Mouse (Mus musculus): ENCODE results near the gene Tmtc2. TPM values are rescaled to one million over a fixed set of nuclear protein-coding genes. Genes with fewer than 3 reads are reported as not detected.
"Not testable (repeated sequence)": the region's sequence is repeated elsewhere in the genome, so short reads cannot be mapped to it uniquely, and the experiment has no call there.

The Tmtc2 gene
- polyA plus RNA-seq, 1 experiment from 2014 or later = 9.0 TPM

DNA sequence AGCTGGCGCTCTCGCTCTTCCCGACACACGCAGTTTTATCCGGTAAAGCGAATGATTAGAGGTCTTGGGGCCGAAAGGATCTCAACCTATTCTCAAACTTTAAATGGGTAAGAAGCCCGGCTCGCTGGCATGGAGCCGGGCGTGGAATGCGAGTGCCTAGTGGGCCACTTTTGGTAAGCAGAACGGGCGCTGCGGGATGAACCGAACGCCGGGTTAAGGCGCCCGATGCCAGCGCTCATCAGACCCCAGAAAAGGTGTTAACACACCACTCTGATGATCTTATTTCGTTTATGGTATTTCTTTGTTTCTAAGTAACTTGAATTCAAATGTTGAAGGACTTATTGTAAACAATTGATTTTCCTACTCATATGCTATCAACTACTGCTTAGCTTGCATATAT lies 336.0 kb downstream of the Tmtc2 start:
- not testable (repeated sequence) for H3K27me3 ChIP-seq; H3K36me3 ChIP-seq; ATAC-seq (ENCODE audit: low read depth); H3K9ac ChIP-seq; H3K27ac ChIP-seq (replicated peaks); H3K9me3 ChIP-seq; H3K4me2 ChIP-seq; H3K4me3 ChIP-seq; H3K4me1 ChIP-seq (replicated peaks)
- WGBS = 82% methylated on average over 22 of the region's 22 CpGs

- H3K4me3 ChIP-seq = no peak overlapping the region
- no peak overlapping the region for H3K9ac ChIP-seq
- ATAC-seq (ENCODE audit: low read depth) = no peak
- H3K27me3 ChIP-seq = no peaks in the 10 kb centered on the region
- WGBS = 93% methylated on average over 2 of the region's 2 CpGs
- no peaks in the 10 kb centered on the region for H3K36me3 ChIP-seq
- H3K4me1 ChIP-seq (replicated peaks) = no peaks in the 10 kb centered on the region
- no peak overlapping the region for H3K27ac ChIP-seq (replicated peaks)
- H3K9me3 ChIP-seq = no peaks in the 10 kb centered on the region
- H3K4me2 ChIP-seq = no peak overlapping the region
These were observed 341.4 kb downstream of the Tmtc2 start for GRCm38 (mm10) chr10:105232864-105233263.

GRCm38 (mm10) chr10:105230416-105230815 lies 343.8 kb downstream of the Tmtc2 start:
- ATAC-seq (ENCODE audit: low read depth) = no peak
- WGBS = 81% methylated on average over 7 of the region's 7 CpGs
- Histone ChIP-seq H3K4me1 (replicated peaks) (no peaks in the 10 kb centered on the region), H3K4me3 (no peak overlapping the region), H3K4me2 (no peak overlapping the region), H3K9me3 (no peaks in the 10 kb centered on the region), H3K9ac (no peak overlapping the region), H3K36me3 (no peaks in the 10 kb centered on the region), H3K27ac (replicated peaks) (no peak overlapping the region), H3K27me3 (no peaks in the 10 kb centered on the region)

- H3K9ac ChIP-seq = no peak overlapping the region
- H3K4me3 ChIP-seq = no peak overlapping the region
- H3K4me2 ChIP-seq = no peak overlapping the region
- no peak for ATAC-seq (ENCODE audit: low read depth)
- WGBS = 92% methylated on average over 2 of the region's 2 CpGs
- H3K36me3 ChIP-seq = no peaks in the 10 kb centered on the region
- H3K27ac ChIP-seq (replicated peaks) = no peak overlapping the region
- H3K9me3 ChIP-seq = no peaks in the 10 kb centered on the region
- no peaks in the 10 kb centered on the region for H3K4me1 ChIP-seq (replicated peaks)
- H3K27me3 ChIP-seq = no peaks in the 10 kb centered on the region
These were observed 345.6 kb downstream of the Tmtc2 start for GRCm38 (mm10) chr10:105228623-105229022.

DNA sequence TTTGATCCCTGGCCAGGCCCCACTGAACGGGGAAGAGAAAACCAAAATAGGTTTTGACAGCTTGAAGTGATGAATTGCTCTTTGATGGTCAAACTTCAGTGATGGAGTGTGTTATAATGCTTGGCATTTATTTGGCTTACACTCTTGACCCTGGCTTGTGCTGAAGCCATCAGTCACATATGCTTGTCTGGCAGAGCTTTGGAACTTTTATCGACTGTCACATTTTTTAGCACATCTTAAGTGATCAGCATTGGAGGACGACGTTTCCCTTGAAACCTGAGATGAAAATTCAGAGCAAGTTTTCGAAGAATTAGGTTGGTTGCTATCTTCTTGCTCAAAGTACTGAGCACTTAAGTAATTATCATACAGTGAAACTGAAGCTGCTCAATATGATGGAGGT lies 346.6 kb downstream of the Tmtc2 start:
- Histone ChIP-seq H3K27me3 (no peaks in the 10 kb centered on the region), H3K9ac (no peak overlapping the region), H3K4me2 (no peak overlapping the region), H3K27ac (replicated peaks) (no peak overlapping the region), H3K4me1 (replicated peaks) (no peaks in the 10 kb centered on the region), H3K9me3 (no peaks in the 10 kb centered on the region), H3K4me3 (no peak overlapping the region), H3K36me3 (no peaks in the 10 kb centered on the region)
- ATAC-seq (ENCODE audit: low read depth) = no peak
- 76% methylated on average over 5 of the region's 5 CpGs for WGBS

DNA sequence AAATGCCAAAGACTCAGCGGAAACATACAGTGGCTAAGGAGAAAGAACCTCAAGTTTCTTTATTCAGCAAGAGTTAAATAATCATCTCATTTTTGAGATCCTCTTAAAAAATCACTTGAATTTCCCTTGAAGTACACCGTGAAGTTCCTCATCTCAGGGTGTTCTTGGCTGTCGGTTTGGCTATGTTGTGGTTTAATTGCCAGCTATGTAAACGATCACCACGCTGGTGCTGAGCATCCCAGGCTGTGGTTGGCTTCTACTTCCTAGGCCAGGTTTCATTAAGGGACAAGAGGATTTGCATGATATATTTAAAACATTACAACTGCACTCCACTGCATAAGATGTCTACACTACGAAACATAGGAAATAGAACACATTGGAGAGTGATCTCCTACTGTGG lies 348.5 kb downstream of the Tmtc2 start:
- Histone ChIP-seq H3K4me2 (no peak overlapping the region), H3K4me3 (no peak overlapping the region), H3K9ac (no peak overlapping the region), H3K27me3 (no peaks in the 10 kb centered on the region), H3K36me3 (no peaks in the 10 kb centered on the region), H3K27ac (replicated peaks) (no peak overlapping the region), H3K9me3 (no peaks in the 10 kb centered on the region), H3K4me1 (replicated peaks) (no peaks in the 10 kb centered on the region)
- no peak for ATAC-seq (ENCODE audit: low read depth)
- 86% methylated on average over 6 of the region's 6 CpGs for WGBS

DNA sequence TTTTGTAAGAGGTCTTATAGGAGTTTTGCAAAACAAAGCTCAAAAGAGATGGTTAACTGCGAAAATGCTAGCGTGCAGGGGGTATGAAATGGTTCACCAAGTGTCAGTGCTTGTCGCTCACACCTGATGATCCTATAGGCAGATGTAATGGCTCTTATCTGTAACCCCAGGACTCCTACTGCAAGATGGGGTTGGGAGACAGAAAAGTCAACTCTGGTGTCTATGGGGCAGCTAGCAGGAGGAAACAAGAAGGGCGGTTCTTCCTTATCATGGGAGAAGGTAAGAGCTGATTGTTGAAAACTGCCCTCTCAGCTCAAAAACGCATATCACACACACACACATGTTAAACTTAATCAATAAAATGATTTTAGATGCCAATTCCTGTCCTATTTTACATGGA lies 351.3 kb downstream of the Tmtc2 start:
- Histone ChIP-seq H3K27ac (replicated peaks) (no peak overlapping the region), H3K4me1 (replicated peaks) (no peaks in the 10 kb centered on the region), H3K4me2 (no peak overlapping the region), H3K4me3 (no peak overlapping the region), H3K36me3 (no peaks in the 10 kb centered on the region), H3K9ac (no peak overlapping the region), H3K27me3 (no peaks in the 10 kb centered on the region), H3K9me3 (no peaks in the 10 kb centered on the region)
- ATAC-seq (ENCODE audit: low read depth) = no peak
- 92% methylated on average over 5 of the region's 5 CpGs for WGBS

DNA sequence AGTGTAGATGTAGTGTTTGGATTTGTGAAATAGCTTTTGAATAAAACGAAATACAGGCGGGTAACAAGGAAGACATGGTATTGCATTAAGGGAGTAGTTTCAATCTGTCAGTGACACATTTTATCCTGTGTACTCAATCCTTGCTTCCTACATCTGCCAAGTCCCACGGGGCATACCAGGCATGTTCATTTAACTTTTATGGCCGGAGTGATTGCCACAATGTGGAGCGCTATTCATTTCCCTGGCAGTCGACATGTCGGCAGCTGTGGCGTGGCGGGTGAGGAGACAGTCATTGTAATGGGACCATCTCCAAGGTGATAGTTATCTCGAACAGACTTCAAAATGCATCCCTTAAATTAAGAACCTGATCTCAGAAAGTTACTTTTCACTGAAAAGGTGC lies 372.8 kb downstream of the Tmtc2 start:
- WGBS = 23% methylated on average over 10 of the region's 10 CpGs

GRCm38 (mm10) chr10:105200678-105201077 lies 373.6 kb downstream of the Tmtc2 start:
- H3K4me3 ChIP-seq = no peak overlapping the region
- no peaks in the 10 kb centered on the region for H3K36me3 ChIP-seq
- 0 out of 2 replicates have a peak overlapping the region, but pooled peaks have one; percentile 28 for H3K27ac ChIP-seq (replicated peaks)
- 58% methylated on average over 2 of the region's 2 CpGs for WGBS
- no peaks in the 10 kb centered on the region for H3K9me3 ChIP-seq
- no peak for ATAC-seq (ENCODE audit: low read depth)
- no peaks in the 10 kb centered on the region for H3K27me3 ChIP-seq
- no peak overlapping the region for H3K9ac ChIP-seq
- no peak overlapping the region for H3K4me2 ChIP-seq
- peaks cover 27% of the 10 kb centered on the region for H3K4me1 ChIP-seq (replicated peaks)

More for the DNA sequence above, 372.8 kb downstream of the Tmtc2 start:
- H3K4me3 ChIP-seq = no peak overlapping the region
- no peaks in the 10 kb centered on the region for H3K9me3 ChIP-seq
- H3K4me1 ChIP-seq (replicated peaks) = peaks cover 27% of the 10 kb centered on the region
- peak overlapping the region; percentile 24 for H3K4me2 ChIP-seq
- H3K9ac ChIP-seq = no peak overlapping the region
- peak overlapping the region; percentile 25 for H3K27ac ChIP-seq (replicated peaks)
- H3K36me3 ChIP-seq = no peaks in the 10 kb centered on the region
- no peaks in the 10 kb centered on the region for H3K27me3 ChIP-seq
- ATAC-seq (ENCODE audit: low read depth) = peak; percentile 80

DNA sequence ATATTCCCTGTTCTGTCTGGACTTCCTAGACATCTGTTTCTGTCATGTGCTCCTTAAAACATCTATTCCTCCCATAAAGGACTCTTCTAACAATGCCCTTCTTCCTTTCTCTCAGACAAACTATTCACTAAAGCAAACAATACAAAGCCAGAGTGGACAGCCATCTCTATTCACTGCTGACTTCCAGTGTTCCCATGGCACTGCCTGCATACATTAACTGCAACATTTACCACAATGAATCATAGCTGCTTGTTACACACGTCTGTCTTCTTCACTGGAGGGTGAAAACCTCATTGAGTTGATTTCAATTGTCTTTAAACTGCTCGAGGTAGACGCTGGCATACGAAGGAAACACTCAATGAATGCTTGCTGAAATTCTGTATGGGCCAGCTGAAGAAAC lies 374.2 kb downstream of the Tmtc2 start:
- H3K27me3 ChIP-seq = no peaks in the 10 kb centered on the region
- 14% methylated on average over 4 of the region's 4 CpGs for WGBS
- ATAC-seq (ENCODE audit: low read depth) = peak; percentile 46
- H3K9me3 ChIP-seq = no peaks in the 10 kb centered on the region
- H3K4me2 ChIP-seq = no peak overlapping the region
- H3K27ac ChIP-seq (replicated peaks) = peak overlapping the region; percentile 67
- H3K9ac ChIP-seq = no peak overlapping the region
- no peak overlapping the region for H3K4me3 ChIP-seq
- H3K36me3 ChIP-seq = no peaks in the 10 kb centered on the region
- peaks cover 27% of the 10 kb centered on the region for H3K4me1 ChIP-seq (replicated peaks)

- no peak overlapping the region for H3K4me3 ChIP-seq
- H3K27me3 ChIP-seq = no peaks in the 10 kb centered on the region
- WGBS = 52% methylated on average over 5 of the region's 5 CpGs
- no peaks in the 10 kb centered on the region for H3K36me3 ChIP-seq
- no peak overlapping the region for H3K9ac ChIP-seq
- H3K4me1 ChIP-seq (replicated peaks) = peaks cover 27% of the 10 kb centered on the region
- peak overlapping the region; percentile 67 for H3K27ac ChIP-seq (replicated peaks)
- H3K4me2 ChIP-seq = no peak overlapping the region
- H3K9me3 ChIP-seq = no peaks in the 10 kb centered on the region
- no peak for ATAC-seq (ENCODE audit: low read depth)
These were observed 374.7 kb downstream of the Tmtc2 start for GRCm38 (mm10) chr10:105199515-105199914.

DNA sequence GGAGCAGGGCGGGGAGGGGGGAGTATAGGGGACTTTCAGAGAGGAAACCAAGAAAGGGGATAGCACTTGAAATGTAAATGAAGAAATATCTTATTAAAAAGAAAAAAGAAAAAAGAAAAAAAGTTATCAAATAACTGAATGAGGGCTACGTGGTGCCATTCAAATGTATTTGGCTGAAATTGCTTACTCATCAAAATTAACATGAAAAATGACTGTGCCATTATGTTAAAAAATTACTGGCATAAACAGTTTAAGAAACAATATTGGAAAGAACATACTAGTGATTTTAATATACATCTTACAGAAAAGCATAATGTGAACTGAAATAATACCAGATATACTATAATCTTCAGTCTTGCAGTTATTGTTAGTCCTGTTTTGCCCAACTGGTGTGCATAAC lies 378.9 kb downstream of the Tmtc2 start:
- H3K4me2 ChIP-seq = no peak overlapping the region
- no peaks in the 10 kb centered on the region for H3K9me3 ChIP-seq
- ATAC-seq (ENCODE audit: low read depth) = no peak
- no peaks in the 10 kb centered on the region for H3K27me3 ChIP-seq
- H3K36me3 ChIP-seq = no peaks in the 10 kb centered on the region
- no peak overlapping the region for H3K27ac ChIP-seq (replicated peaks)
- H3K9ac ChIP-seq = no peak overlapping the region
- H3K4me3 ChIP-seq = no peak overlapping the region
- 94% methylated on average over 2 of the region's 2 CpGs for whole genome bisulfite sequencing
- H3K4me1 ChIP-seq (replicated peaks) = peaks cover 10% of the 10 kb centered on the region

- H3K9me3 ChIP-seq = no peaks in the 10 kb centered on the region
- H3K4me3 ChIP-seq = no peak overlapping the region
- no peak for ATAC-seq (ENCODE audit: low read depth)
- H3K27me3 ChIP-seq = no peaks in the 10 kb centered on the region
- no peak overlapping the region for H3K9ac ChIP-seq
- WGBS = 69% methylated on average over 4 of the region's 4 CpGs
- H3K4me1 ChIP-seq (replicated peaks) = no peaks in the 10 kb centered on the region
- H3K4me2 ChIP-seq = no peak overlapping the region
- H3K27ac ChIP-seq (replicated peaks) = no peak overlapping the region
- peaks cover 6% of the 10 kb centered on the region; the same call in 1 of the 2 replicates for H3K36me3 ChIP-seq
These were observed 380.3 kb downstream of the Tmtc2 start for GRCm38 (mm10) chr10:105193756-105194460.
